Mouse (Mus musculus): ENCODE results near the gene Epo.

DNA sequence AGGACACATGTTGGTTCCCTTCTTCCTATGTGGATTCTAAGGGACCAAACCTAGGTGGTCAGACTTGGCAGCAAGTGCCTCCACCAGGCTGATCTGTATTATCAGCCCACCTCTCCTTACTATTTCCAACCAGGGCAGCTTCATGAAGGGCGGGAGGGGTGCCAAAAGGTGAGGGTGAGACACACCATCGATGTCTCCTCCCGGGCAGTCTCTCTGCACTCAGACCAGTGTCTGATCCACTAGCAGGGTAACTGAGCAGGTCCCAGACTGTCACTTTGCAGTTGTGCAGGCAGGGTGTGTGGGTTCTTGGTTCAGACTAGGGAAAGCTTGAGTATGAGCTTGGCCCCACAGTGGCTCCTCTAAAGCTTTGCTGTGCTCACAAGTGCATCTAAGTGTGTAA lies 18.2 kb downstream of the Epo start:
- TF ChIP-seq CTCF (conservative IDR thresholded peaks at IDR 0.05; ENCODE audit: low read length) (no peak), NANOG (IDR thresholded peaks at IDR 0.05; ENCODE audit: borderline replicate concordance, low read length) (no peak), POU5F1 (IDR thresholded peaks at IDR 0.05; ENCODE audit: borderline replicate concordance, low read length) (no peak)
